Mouse (Mus musculus): ENCODE results near the gene Gm17657.

Gene Gm17657

DNA sequence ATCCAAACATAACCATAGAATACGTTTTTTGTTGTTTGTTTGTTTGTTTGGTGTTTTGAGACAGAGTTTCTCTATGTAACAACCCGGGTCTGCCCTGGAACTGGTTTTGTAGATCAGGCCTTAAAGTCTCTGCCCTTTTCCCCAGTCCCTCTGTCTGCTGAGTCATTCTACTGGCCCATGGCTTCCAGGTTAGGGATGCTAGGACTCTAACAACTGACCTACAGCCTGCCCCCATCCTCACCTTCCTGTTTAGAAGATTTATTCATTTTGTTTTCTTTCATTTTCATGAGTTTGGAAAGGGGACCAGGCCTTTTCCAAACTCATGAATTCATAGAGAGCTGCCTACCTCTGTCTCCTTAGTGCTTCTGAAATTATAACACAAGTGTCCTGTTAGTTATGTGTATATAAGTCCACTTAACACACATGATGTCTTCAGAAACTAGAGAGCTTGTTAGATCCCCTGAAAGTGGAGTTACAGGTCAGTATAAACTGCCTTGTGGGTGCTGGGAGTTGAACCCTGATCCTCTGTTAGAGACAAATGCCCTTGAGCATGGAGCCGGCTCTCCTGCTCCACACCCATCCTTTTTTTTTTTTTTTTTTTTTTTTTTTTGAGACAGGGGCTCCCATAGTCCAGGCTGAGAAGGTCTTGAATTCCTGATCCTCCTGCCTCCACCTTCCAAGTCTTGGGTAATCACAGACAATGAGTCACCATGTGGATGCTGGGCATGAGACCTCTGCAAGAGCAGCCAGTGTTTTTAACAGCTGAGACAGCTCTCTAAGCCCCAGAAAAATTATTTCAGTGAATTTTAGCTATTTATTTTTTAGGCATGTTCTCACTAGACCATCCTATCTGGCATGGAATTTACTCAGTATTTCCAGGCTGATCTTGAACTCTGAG is 63.9 kb downstream of the Gm17657 start:
- no peak for DNase-seq

DNA sequence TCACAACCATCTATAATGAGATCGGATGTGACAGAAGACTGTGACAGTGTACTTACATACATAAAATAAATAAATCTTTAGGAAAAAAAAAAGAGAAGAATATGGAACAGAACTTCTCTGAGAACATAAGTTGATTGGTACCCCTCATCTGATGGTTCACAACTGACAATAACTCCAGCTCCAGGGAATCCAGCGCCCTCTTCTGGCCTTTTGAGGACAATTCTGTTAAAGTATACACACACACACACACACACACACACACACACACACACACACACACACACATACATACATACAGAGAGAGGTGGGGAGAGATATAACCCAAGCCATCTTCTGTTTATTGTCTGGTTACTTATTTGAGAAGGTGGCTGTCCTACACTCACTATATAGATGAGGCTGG is 65.0 kb downstream of the Gm17657 start:
- DNase-seq, result no peak

- no peak for DNase-seq
Observed at GRCm38 (mm10) chr17:29483282-29483681, 66.2 kb downstream of the Gm17657 start.

GRCm38 (mm10) chr17:29482632-29483031 is 66.8 kb downstream of the Gm17657 start:
- no peak for DNase-seq

DNA sequence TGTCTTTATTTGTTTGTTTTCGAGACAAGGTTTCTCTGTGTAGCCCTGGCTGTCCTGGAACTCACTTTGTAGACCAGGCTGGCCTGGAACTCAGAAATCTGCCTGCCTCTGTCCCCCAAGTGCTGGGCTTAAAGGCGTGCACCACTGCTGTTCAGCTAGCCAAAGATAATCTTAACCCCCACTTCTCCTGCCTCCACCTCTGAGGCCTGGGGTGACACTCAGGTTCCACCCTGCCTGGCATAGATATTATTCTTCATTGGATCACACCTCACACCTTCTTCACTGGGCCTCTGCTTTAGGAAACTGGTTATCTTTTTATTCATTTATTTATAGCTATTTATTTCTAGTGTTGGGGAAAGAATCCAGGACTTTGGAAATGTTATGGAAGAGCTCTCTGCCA is 69.2 kb downstream of the Gm17657 start:
- no peak for DNase-seq

DNA sequence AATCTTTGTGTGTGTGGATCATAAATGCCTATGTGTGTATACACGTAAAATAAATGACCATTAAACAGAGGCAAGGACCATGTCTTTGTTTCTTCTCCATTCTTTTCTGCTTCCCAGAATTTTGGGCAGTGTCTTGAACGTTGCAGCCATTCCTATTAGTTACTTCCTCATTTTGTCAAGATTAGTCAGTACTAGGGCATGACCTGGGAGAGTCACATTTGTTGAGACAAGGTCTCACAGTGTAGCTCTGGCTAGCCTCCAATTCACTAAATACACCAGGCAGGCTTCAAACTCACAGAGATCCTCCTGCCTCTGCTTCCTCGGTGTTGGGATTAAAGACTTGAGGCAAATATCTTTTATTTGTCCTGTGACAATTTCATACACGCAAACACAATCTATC is 71.2 kb downstream of the Gm17657 start:
- no peak for DNase-seq

- no peak for DNase-seq
Observed at GRCm38 (mm10) chr17:29477357-29477756, 72.1 kb downstream of the Gm17657 start.

DNA sequence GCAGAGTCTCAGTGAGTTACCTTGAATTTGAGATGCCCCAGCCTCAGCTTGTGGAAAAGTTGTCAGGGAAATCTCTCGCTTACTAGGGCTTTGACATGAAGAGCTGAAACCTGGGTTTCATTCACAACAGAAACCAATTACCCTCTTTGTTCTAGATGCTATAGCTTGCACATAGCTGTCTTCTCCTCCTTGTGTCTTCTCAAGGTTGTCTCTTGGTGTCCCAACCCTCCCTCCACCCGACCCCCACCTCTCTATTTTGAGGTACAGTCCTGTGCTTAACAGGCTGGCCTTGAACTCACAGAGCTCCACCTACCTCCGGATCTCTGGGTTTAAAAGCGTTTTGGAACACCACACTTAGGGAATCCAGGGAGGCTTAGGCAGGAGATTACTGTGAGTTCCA is 73.0 kb downstream of the Gm17657 start:
- no peak for DNase-seq

- no peak for DNase-seq
Observed at GRCm38 (mm10) chr17:29475142-29475541, 74.3 kb downstream of the Gm17657 start.

DNA sequence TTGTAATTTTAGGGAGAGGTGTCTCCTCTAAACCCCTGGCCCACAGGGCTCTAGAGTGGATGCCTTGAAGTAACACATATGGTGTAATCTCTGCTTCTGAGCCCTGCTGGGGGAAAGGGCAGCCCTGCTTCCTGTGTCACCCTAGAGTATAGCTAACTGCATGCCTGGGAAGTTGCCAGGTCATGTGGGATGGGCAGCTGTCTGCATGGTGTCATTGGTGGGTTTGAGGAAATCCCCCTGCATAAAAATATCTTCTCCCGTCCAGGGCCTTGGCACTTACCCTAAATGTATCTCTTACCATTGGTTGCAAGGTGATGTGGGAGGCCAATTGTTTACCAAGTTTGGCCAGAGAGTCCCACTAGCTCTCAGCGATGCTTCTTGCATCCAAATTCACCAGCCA is 75.4 kb downstream of the Gm17657 start:
- no peak for DNase-seq

GRCm38 (mm10) chr17:29473466-29473865 is 76.0 kb downstream of the Gm17657 start:
- DNase-seq, result no peak
